Mouse (Mus musculus) hindbrain, embryonic 10.5 days (tissue): ENCODE measurements around the gene Psme2b. TPM values are rescaled to one million over a fixed set of nuclear protein-coding genes. Genes with fewer than 3 reads are reported as not detected.

Experiments used
- polyA plus RNA-seq: library from polyadenylated mRNA; unstranded; fragments of >200 nt; fragmentation: Nextera tagmentation; extraction: Ambion mirVana; gene quantifications from 2 replicates; pipeline ENCODE4 v1.2.1, GENCODE M21; 2016

Psme2b gene
- polyA plus RNA-seq, 1 experiment from 2014 or later = 2.0 TPM

Other genes starting within 250 kb of the Psme2b start
- 672 and 778 TPM in 2 replicates for gene Rack1, start 145.9 kb downstream of the Psme2b start, polyA plus RNA-seq
- gene Trim41, start 128.8 kb downstream of the Psme2b start, polyA plus RNA-seq = 4.5 and 5.1 TPM in 2 replicates
- gene Trim7, start 120.0 kb downstream of the Psme2b start, polyA plus RNA-seq = 0.26 and 0.30 TPM in 2 replicates
- gene Gm12184, start 119.5 kb downstream of the Psme2b start, polyA plus RNA-seq = 3.5 and 4.7 TPM in 2 replicates
- 1.8 and 2.4 TPM in 2 replicates for gene Irgm1, start 74.5 kb downstream of the Psme2b start, polyA plus RNA-seq
- 0.12 TPM in 1 of 2 replicates, not detected in the other for gene Gm5431, start 44.0 kb downstream of the Psme2b start, polyA plus RNA-seq
- gene Olfr56, start 32.7 kb upstream of the Psme2b start, polyA plus RNA-seq = not detected in 2 replicates
- gene 9930111J21Rik1, start 33.2 kb upstream of the Psme2b start, polyA plus RNA-seq = 0.04 and 0.10 TPM in 2 replicates
- gene Gm12185, start 46.0 kb upstream of the Psme2b start, polyA plus RNA-seq = not detected in 2 replicates
- not detected in 2 replicates for gene Tgtp1, start 48.0 kb upstream of the Psme2b start, polyA plus RNA-seq
- gene 9930111J21Rik2, start 105.1 kb upstream of the Psme2b start, polyA plus RNA-seq = 0.09 and 0.17 TPM in 2 replicates
- gene Tgtp2, start 118.0 kb upstream of the Psme2b start, polyA plus RNA-seq = not detected in 2 replicates
- 0.39 and 0.73 TPM in 2 replicates for gene Ifi47, start 130.4 kb upstream of the Psme2b start, polyA plus RNA-seq
- not detected in 2 replicates for gene Olfr1396, start 168.7 kb upstream of the Psme2b start, polyA plus RNA-seq
- not detected in 2 replicates for gene Olfr1395, start 196.1 kb upstream of the Psme2b start, polyA plus RNA-seq
- not detected in 2 replicates for gene Olfr1394, start 208.2 kb upstream of the Psme2b start, polyA plus RNA-seq
- 0.22 TPM in 1 of 2 replicates, not detected in the other for gene Btnl9, start 241.0 kb upstream of the Psme2b start, polyA plus RNA-seq